Mouse (Mus musculus): Measurements from ENCODE around the gene Lrmp. TPM values are rescaled to one million over a fixed set of nuclear protein-coding genes. Genes with fewer than 3 reads are reported as not detected.

Lrmp gene
- total and polyA plus RNA-seq, 3 experiments = 0.04 to 0.05 TPM; not detected in 1

DNA sequence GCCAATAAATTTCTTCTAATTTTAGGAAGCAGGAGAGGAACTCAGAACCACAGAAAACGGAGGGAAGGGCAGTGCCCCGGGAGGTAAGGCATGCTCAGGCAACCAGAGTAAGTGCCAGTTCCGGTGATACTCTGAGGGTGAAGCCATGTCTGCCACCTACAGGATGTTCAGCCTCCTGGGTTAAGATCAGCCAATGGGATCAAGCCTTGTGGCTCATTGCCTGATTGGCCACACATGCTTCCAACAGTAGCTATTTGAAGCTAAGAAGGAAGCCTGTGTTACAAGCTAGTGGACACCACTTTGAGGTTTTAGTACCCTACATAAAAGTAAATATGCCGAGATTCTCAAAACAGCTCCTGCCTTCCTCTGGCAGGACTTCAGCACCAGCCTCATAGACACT lies 43.2 kb downstream of the Lrmp start:
- no peak for DNase-seq (ENCODE audit: low spot score)
- ATAC-seq (ENCODE audit: extremely low read depth, insufficient number of reproducible peaks, low FRiP score, poor library complexity, severe bottlenecking) = no peak
- Histone ChIP-seq H3K9me3 (replicated peaks) (peaks cover 32% of the 10 kb centered on the region), H3K27me3 (ENCODE audit: insufficient read depth, low read length) (no peaks in the 10 kb centered on the region), H3K36me3 (replicated peaks) (no peaks in the 10 kb centered on the region), H3K4me3 (ENCODE audit: low read depth, low read length) (no peak overlapping the region), H3K4me1 (ENCODE audit: insufficient read depth, low read depth, low read length) (no peaks in the 10 kb centered on the region)
- TF ChIP-seq GATA1 (IDR thresholded peaks at IDR 0.05; ENCODE audit: borderline replicate concordance, low read length) (no peak), CTCF (IDR thresholded peaks at IDR 0.05; ENCODE audit: low read depth, low read length) (no peak), TAL1 (conservative IDR thresholded peaks at IDR 0.05; ENCODE audit: low read depth, low read length) (no peak)

DNA sequence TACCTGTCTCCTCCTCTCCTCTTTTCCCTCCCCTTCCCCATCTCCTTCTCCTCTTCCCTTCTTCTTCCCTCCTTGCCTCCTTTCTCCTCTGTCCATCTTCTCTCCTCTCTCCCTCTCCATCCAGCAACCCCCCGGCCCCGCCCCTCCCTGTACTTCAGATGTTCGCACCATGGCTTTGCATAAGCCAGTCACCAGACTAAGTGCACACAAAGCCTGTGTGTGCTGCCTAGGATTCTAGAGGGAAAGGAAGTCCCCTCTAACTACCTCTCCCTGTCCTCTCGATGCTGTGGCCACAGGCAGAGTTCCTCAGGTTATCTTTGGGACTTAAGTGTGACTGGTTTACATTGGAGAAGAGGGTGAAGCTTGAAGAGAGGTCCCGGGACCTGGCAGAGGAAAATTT lies 45.1 kb downstream of the Lrmp start:
- no peak for ATAC-seq (ENCODE audit: extremely low read depth, insufficient number of reproducible peaks, low FRiP score, poor library complexity, severe bottlenecking)
- DNase-seq (ENCODE audit: low spot score) = no peak
- Histone ChIP-seq H3K4me1 (ENCODE audit: insufficient read depth, low read depth, low read length) (no peaks in the 10 kb centered on the region), H3K4me3 (ENCODE audit: low read depth, low read length) (no peak overlapping the region), H3K9me3 (replicated peaks) (peaks cover 47% of the 10 kb centered on the region), H3K36me3 (replicated peaks) (no peaks in the 10 kb centered on the region), H3K27me3 (ENCODE audit: insufficient read depth, low read length) (no peaks in the 10 kb centered on the region)
- TF ChIP-seq CTCF (IDR thresholded peaks at IDR 0.05; ENCODE audit: low read depth, low read length) (no peak), TAL1 (conservative IDR thresholded peaks at IDR 0.05; ENCODE audit: low read depth, low read length) (no peak)

DNA sequence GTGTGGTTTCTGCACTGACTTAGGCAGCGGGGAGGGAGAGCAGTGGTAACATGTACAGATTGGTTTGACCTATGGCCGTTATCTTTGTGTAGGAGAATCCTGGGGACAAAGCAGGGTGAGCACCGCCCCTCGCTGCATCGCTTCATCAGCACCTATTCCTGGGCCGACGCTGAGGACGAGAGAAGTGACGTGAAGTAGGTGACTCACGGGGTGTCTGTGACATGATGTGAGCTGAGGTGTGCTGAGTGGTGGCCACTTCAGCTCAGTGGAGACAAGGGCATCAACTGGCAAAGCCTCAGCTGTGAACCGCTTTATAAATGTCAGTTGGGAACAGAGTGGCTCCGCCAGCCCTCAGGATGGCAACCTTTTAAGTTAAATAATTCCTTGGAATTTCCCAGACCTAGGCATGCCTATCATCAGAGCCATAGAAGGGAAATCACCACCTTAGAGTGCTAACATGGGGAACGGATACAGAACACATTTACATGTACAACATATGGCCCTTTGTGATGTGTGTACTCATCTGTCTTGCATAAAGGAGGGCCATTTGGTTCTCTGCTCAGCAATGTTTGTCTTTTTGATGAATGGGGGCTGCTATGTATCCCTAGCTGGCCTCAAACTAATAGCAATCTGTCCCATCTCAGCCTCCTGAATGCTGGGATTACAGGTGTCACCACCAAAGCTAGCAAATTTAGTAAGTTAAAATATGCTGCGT lies 56.6 kb downstream of the Lrmp start:
- DNase-seq (ENCODE audit: low spot score) (no peak), ATAC-seq (ENCODE audit: extremely low read depth, insufficient number of reproducible peaks, low FRiP score, poor library complexity, severe bottlenecking) (no peak)
- TF ChIP-seq TAL1 (conservative IDR thresholded peaks at IDR 0.05; ENCODE audit: low read depth, low read length) = no peak
- TF ChIP-seq CTCF (IDR thresholded peaks at IDR 0.05; ENCODE audit: low read depth, low read length) = no peak
- no peak for TF ChIP-seq POLR2AphosphoS5 (IDR thresholded peaks at IDR 0.05; ENCODE audit: insufficient replicate concordance, low read depth, low read length)
- TF ChIP-seq GATA1 (IDR thresholded peaks at IDR 0.05; ENCODE audit: borderline replicate concordance, low read length) = no peak
- H3K27me3 ChIP-seq (ENCODE audit: insufficient read depth, low read length) = no peaks in the 10 kb centered on the region
- H3K36me3 ChIP-seq (replicated peaks) = no peaks in the 10 kb centered on the region
- peaks cover 56% of the 10 kb centered on the region for H3K9me3 ChIP-seq (replicated peaks)
- H3K4me1 ChIP-seq (ENCODE audit: insufficient read depth, low read depth, low read length) = no peaks in the 10 kb centered on the region
- H3K4me3 ChIP-seq (ENCODE audit: low read depth, low read length) = no peak overlapping the region

DNA sequence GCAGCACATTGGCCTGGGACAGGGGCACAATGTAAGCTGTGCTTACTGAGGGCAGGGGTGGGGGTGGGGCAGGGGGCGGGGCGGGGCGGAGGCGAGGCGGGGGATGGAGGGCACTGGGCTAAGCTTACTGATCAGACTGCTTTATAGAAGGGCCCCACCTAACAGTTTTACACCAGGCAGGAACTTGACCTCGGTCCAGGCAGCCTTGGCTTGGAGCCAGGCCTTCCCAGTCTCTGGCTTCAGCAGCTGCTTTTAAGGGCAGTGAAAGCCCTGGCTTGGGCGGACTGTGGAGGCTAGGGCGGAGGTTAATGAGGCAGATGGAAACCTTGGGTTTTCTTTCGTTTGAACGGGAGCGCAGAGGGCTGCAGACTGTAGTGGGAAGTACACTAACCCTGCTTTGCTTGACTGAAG lies 58.3 kb downstream of the Lrmp start:
- DNase-seq (ENCODE audit: low spot score) (no peak), ATAC-seq (ENCODE audit: extremely low read depth, insufficient number of reproducible peaks, low FRiP score, poor library complexity, severe bottlenecking) (no peak)
- Histone ChIP-seq H3K27me3 (ENCODE audit: insufficient read depth, low read length) (no peaks in the 10 kb centered on the region), H3K36me3 (replicated peaks) (no peaks in the 10 kb centered on the region), H3K4me1 (ENCODE audit: insufficient read depth, low read depth, low read length) (no peaks in the 10 kb centered on the region), H3K9me3 (replicated peaks) (peaks cover 55% of the 10 kb centered on the region), H3K4me3 (ENCODE audit: low read depth, low read length) (no peak overlapping the region)
- TF ChIP-seq TAL1 (conservative IDR thresholded peaks at IDR 0.05; ENCODE audit: low read depth, low read length) (no peak), GATA1 (IDR thresholded peaks at IDR 0.05; ENCODE audit: borderline replicate concordance, low read length) (no peak), CTCF (IDR thresholded peaks at IDR 0.05; ENCODE audit: low read depth, low read length) (no peak), GATA2 (IDR thresholded peaks at IDR 0.05; ENCODE audit: borderline replicate concordance, low read depth, low read length) (no peak), POLR2AphosphoS5 (IDR thresholded peaks at IDR 0.05; ENCODE audit: insufficient replicate concordance, low read depth, low read length) (no peak)

DNA sequence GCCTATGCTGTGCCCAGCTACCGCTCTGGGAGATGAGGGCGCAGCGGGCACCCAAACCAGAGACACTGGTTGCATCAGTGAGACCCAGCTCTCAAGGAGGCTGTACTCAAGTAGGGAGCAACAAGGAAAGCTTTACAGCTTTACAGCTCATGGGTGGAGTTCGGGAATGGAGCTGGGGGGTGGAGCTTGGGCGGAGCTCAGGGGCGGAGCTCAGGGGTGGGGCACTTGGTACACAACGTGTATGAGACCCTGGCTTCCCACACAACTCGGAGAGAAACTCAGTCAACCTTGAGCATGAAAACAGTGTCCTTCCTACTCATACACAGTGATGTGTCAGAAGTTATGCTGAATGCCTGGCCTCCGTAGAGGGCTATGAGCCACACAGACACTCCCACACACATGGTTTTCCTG lies 60.1 kb downstream of the Lrmp start:
- no peaks in the 10 kb centered on the region for H3K27me3 ChIP-seq (ENCODE audit: insufficient read depth, low read length)
- DNase-seq (ENCODE audit: low spot score) (no peak), ATAC-seq (ENCODE audit: extremely low read depth, insufficient number of reproducible peaks, low FRiP score, poor library complexity, severe bottlenecking) (no peak)
- TF ChIP-seq GATA2 (IDR thresholded peaks at IDR 0.05; ENCODE audit: borderline replicate concordance, low read depth, low read length) (no peak), GATA1 (IDR thresholded peaks at IDR 0.05; ENCODE audit: borderline replicate concordance, low read length) (no peak), CTCF (IDR thresholded peaks at IDR 0.05; ENCODE audit: low read depth, low read length) (no peak), TAL1 (conservative IDR thresholded peaks at IDR 0.05; ENCODE audit: low read depth, low read length) (no peak), POLR2AphosphoS5 (IDR thresholded peaks at IDR 0.05; ENCODE audit: insufficient replicate concordance, low read depth, low read length) (no peak)
- peaks cover 64% of the 10 kb centered on the region for H3K9me3 ChIP-seq (replicated peaks)
- H3K36me3 ChIP-seq (replicated peaks) = no peaks in the 10 kb centered on the region
- no peaks in the 10 kb centered on the region for H3K4me1 ChIP-seq (ENCODE audit: insufficient read depth, low read depth, low read length)
- H3K4me3 ChIP-seq (ENCODE audit: low read depth, low read length) = no peak overlapping the region

DNA sequence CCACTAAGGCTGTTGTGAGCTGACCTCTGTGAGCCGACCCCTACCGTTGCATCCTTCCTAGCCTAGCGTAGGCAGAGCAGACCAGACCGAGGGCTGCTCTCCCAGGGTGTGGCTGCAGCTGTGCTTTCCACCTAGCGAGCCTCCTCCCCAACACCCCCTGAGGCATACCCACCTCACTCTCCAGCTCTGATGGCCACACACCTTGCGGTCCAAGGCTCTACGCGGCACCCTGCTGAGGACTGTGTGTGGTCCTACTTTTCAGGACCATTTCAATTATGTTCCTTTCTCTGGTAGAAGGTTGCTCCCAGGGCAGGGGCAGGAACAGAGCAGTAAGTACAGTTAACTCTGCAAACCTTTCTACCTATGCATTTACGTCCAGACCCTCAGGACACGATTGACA lies 61.0 kb downstream of the Lrmp start:
- H3K9me3 ChIP-seq (replicated peaks) = peaks cover 69% of the 10 kb centered on the region
- DNase-seq (ENCODE audit: low spot score) (no peak), ATAC-seq (ENCODE audit: extremely low read depth, insufficient number of reproducible peaks, low FRiP score, poor library complexity, severe bottlenecking) (no peak)
- TF ChIP-seq GATA2 (IDR thresholded peaks at IDR 0.05; ENCODE audit: borderline replicate concordance, low read depth, low read length) (no peak), GATA1 (IDR thresholded peaks at IDR 0.05; ENCODE audit: borderline replicate concordance, low read length) (no peak), CTCF (IDR thresholded peaks at IDR 0.05; ENCODE audit: low read depth, low read length) (no peak), TAL1 (conservative IDR thresholded peaks at IDR 0.05; ENCODE audit: low read depth, low read length) (no peak), POLR2AphosphoS5 (IDR thresholded peaks at IDR 0.05; ENCODE audit: insufficient replicate concordance, low read depth, low read length) (no peak)
- no peaks in the 10 kb centered on the region for H3K27me3 ChIP-seq (ENCODE audit: insufficient read depth, low read length)
- H3K4me3 ChIP-seq (ENCODE audit: low read depth, low read length) = no peak overlapping the region
- H3K36me3 ChIP-seq (replicated peaks) = no peaks in the 10 kb centered on the region
- H3K4me1 ChIP-seq (ENCODE audit: insufficient read depth, low read depth, low read length) = no peaks in the 10 kb centered on the region

DNA sequence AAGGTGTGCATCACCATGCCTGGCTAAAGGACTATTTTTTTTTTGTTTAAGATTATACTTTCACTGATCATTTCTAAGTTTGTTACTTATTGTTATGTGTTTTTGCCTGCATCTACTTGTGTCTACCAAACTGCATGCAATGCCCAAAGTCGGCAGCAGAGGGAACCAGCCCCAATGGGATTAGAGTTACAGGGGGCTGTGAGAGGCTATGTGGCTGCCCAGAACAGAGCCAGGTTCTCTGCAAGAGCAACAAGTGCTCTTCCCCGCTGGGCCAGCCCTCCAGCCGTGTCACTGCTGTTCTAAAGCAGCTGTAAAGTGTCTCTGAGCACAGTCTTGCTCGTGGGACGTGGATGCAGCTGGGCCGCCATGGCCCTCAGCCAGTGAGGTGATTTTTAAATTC lies 64.2 kb downstream of the Lrmp start:
- no peak for ATAC-seq (ENCODE audit: extremely low read depth, insufficient number of reproducible peaks, low FRiP score, poor library complexity, severe bottlenecking)
- H3K36me3 ChIP-seq (replicated peaks) = no peaks in the 10 kb centered on the region

More for the DNA sequence above, 64.2 kb downstream of the Lrmp start:
- TF ChIP-seq GATA2 (IDR thresholded peaks at IDR 0.05; ENCODE audit: borderline replicate concordance, low read depth, low read length) (no peak), CTCF (IDR thresholded peaks at IDR 0.05; ENCODE audit: low read depth, low read length) (no peak), POLR2AphosphoS5 (IDR thresholded peaks at IDR 0.05; ENCODE audit: insufficient replicate concordance, low read depth, low read length) (no peak), GATA1 (IDR thresholded peaks at IDR 0.05; ENCODE audit: borderline replicate concordance, low read length) (no peak), TAL1 (conservative IDR thresholded peaks at IDR 0.05; ENCODE audit: low read depth, low read length) (no peak)
- no peaks in the 10 kb centered on the region for H3K27me3 ChIP-seq (ENCODE audit: insufficient read depth, low read length)
- H3K9me3 ChIP-seq (replicated peaks) = peaks cover 58% of the 10 kb centered on the region
- no peak overlapping the region for H3K4me3 ChIP-seq (ENCODE audit: low read depth, low read length)
- no peak for DNase-seq (ENCODE audit: low spot score)
- no peaks in the 10 kb centered on the region for H3K4me1 ChIP-seq (ENCODE audit: insufficient read depth, low read depth, low read length)
